Mouse (Mus musculus) embryo, embryonic 11.5 days (tissue): ENCODE data around the gene Fgfr1op2.

Experiments used
- DNase-seq: peaks from one replicate; pipeline ENCODE4 v3.0.0-alpha.2; 2012; ENCODE audit warnings: low read depth, low spot score

The Fgfr1op2 gene

DNA sequence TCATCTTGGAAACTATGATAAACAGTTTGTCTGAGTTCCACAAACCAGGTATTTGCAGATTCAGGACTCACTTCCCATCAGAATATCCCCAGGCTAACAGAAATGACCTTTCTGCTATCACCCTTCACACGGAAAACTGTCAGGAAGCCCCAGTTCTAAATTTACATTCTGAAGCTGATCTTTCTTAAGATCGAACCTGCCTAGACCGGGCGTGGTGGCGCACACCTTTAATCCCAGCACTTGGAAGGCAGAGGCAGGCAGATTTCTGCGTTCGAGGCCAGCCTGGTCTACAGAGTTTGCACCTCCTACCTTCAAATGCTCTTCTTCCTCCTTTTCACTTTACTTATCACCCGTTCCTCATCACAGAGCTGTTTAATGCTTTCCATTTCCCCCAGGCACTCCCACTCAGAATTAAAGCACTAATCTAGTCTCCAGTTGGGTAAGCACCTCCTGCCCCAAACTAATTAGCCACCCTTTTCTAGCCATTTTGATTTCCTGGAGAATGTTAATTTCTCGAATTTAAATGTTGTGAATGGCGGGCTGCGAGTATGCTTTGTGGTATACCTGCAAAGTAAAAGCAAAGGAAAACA lies 64.7 kb downstream of the Fgfr1op2 start:
- DNase-seq: no peak

DNA sequence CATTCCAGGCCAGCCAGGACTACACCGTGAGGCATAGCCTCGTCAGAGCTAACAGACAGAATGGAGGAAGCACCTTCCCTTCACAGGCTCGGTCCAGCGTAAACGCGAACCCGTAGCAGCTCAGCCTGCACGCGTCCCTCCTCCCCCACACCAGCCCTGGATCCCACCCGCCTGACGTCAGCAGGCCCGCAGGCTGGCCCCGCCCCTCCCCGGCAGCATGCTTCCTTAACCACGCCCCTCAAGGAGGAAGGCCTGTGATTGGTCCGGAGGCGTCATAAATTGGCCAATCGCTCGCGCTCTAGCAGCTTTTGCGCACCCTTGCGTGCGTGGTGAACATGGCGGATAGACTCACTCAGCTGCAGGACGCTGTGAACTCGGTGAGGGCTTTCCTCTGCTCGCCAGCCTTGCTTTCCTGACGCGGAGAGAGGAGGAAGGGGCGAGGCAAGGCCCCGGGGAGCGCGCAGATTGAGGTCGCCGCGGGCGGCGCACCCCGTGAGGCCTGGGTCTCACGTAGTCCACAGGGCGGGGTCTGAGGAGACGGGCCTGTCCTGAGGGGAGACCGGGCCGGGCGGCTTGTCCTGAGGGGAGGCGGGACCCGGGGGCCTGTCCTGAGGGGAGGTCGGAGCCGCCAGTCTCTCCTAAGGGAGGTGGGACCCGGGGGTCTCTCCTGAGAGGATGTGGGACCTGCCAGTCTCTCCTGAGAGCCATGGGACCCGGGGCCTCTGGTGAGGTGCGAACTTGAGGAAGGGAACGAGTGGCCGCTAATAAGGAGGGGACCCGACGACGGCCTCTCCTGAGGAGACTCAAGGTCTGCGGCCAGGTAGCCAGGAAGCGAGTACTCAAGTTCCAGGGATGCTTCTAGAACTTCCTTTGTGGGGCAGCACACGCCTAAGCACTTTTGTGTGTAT lies 65.5 kb downstream of the Fgfr1op2 start, which contains the start of the genes Med21 and Tm7sf3:
TSS of gene Med21 (plus strand) at position 272 of the 908 bp plus-strand sequence.
TSS of gene Tm7sf3 (minus strand) at position 549 of the 908 bp plus-strand sequence.
- peak; percentile 97 for DNase-seq

DNA sequence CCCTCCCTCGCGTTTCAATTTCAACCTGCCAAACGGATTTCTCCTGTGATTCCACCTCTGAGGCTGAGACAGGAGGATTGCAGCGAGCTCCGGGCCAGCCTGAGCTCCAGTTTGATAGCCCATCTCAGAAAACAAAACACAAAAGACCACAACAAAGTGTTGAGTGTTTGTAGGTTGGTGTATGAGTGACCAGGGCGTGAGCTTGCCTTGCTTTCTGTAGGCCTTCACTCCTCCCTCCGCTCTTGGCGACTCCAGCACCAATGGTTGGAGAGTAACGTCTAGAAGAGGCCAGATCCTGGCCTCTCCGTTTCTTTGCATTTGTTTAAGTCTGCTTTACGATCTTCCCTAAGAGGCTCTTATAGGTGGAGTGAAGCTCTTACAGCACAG lies 66.2 kb downstream of the Fgfr1op2 start:
- no peak for DNase-seq
